In genomic region chr9:88522569-88523334, GRCm38 (mm10) we compare ENCODE assay signal across 8 mouse cellular contexts. TPM values are rescaled to one million over a fixed set of nuclear protein-coding genes. Genes with fewer than 3 reads are reported as not detected.
DNase-seq lines count a peak whose midpoint lies in the region; ATAC-seq and TF ChIP-seq lines count a peak whose summit lies in the region.

No protein-coding gene starts in this region.

- DNase-seq in A20 (ENCODE audit: low read depth, low spot score): peak; percentile 98
- DNase-seq in heart, embryonic 10.5 days (ENCODE audit: low spot score): peak; percentile 99
- DNase-seq in liver: peak; percentile 97
- peak; percentile 98 to 99 for DNase-seq in spleen, postnatal 4 days (ENCODE audit: low spot score in 2 of 2)

- TF ChIP-seq POLR2A in bone marrow macrophage, adult 2 months (IDR thresholded peaks at IDR 0.05; ENCODE audit: borderline replicate concordance, low read depth, low read length): 0 out of 2 replicates have a peak, but pooled peaks have one; percentile 10
- TF ChIP-seq POLR2A in embryonic fibroblast, embryonic 13.5 days (IDR thresholded peaks at IDR 0.05; ENCODE audit: low read depth, low read length): peak; percentile 100

- H3K4me1 ChIP-seq in bone marrow macrophage, adult 2 months (ENCODE audit: control insufficient read depth, insufficient read depth, low read length): peaks cover 2% of the 10 kb centered on the region; the same call in 1 of the 2 replicates
- H3K4me1 ChIP-seq in embryonic fibroblast, embryonic 13.5 days (ENCODE audit: control insufficient read depth, insufficient read depth, low read length): no peaks in the 10 kb centered on the region
- H3K4me1 ChIP-seq in heart, embryonic 10.5 days: 0 out of 2 replicates have a peak, but pooled peaks cover 7% of the 10 kb centered on the region
- H3K4me1 ChIP-seq in kidney, embryonic 15.5 days: peaks cover 15% of the 10 kb centered on the region

- no peaks in the 10 kb centered on the region for H3K9me3 ChIP-seq in heart, embryonic 10.5 days
- no peaks in the 10 kb centered on the region for H3K9me3 ChIP-seq in kidney, embryonic 15.5 days (replicated peaks)

- H3K4me3 ChIP-seq in bone marrow macrophage, adult 2 months (ENCODE audit: insufficient read depth, low read length): peak overlapping the region; percentile 92
- H3K4me3 ChIP-seq in embryonic fibroblast, embryonic 13.5 days (ENCODE audit: insufficient read depth, low read length): peak overlapping the region; percentile 100
- peak overlapping the region; percentile 72 for H3K4me3 ChIP-seq in heart, embryonic 10.5 days
- peak overlapping the region; percentile 75 for H3K4me3 ChIP-seq in kidney, embryonic 15.5 days (replicated peaks)

- no peaks in the 10 kb centered on the region for H3K27me3 ChIP-seq in heart, embryonic 10.5 days (ENCODE audit: insufficient read depth, poor library complexity, severe bottlenecking)
- H3K27me3 ChIP-seq in kidney, embryonic 15.5 days: no peaks in the 10 kb centered on the region

- peaks cover 20% of the 10 kb centered on the region for H3K36me3 ChIP-seq in heart, embryonic 10.5 days
- peaks cover 16% of the 10 kb centered on the region for H3K36me3 ChIP-seq in kidney, embryonic 15.5 days

- peak overlapping the region; percentile 74 for H3K4me2 ChIP-seq in kidney, embryonic 15.5 days

- no peak for TF ChIP-seq CTCF in bone marrow macrophage, adult 2 months (IDR thresholded peaks at IDR 0.05; ENCODE audit: low read depth, low read length)
- TF ChIP-seq CTCF in embryonic fibroblast, embryonic 13.5 days (IDR thresholded peaks at IDR 0.05; ENCODE audit: borderline replicate concordance, insufficient read depth, low read length): peak; percentile 34; the same call in 1 of the 2 replicates

- peak; percentile 93 for ATAC-seq in kidney, embryonic 15.5 days (replicated peaks; ENCODE audit: low FRiP score)
- peak; percentile 94 for ATAC-seq in monocyte, adult 5-6 weeks (replicated peaks; ENCODE audit: insufficient number of reproducible peaks, low FRiP score, low TSS enrichment, poor library complexity, severe bottlenecking)

- H3K27ac ChIP-seq in bone marrow macrophage, adult 2 months (ENCODE audit: insufficient read depth, low read depth, low read length): peak overlapping the region; percentile 78
- peak overlapping the region; percentile 95 for H3K27ac ChIP-seq in embryonic fibroblast, embryonic 13.5 days (ENCODE audit: insufficient read depth, low read length)
- H3K27ac ChIP-seq in heart, embryonic 10.5 days: peak overlapping the region; percentile 94
- H3K27ac ChIP-seq in kidney, embryonic 15.5 days: peak overlapping the region; percentile 94

- WGBS in heart, embryonic 10.5 days: under 1% methylated on average over 69 of the region's 69 CpGs
- WGBS in kidney, embryonic 15.5 days: under 1% methylated on average over 69 of the region's 69 CpGs

- peak overlapping the region; percentile 90 for H3K9ac ChIP-seq in kidney, embryonic 15.5 days

RNA-seq across cellular contexts. Expression of gene Zfp949, which starts 25.1 kb away (rescaled TPM):
- 8.0 and 9.7 TPM in 2 replicates for polyA plus RNA-seq in bone marrow macrophage, adult 2 months (2012; ENCODE audit: insufficient read depth, insufficient read length, missing spikeins)
- 5.3 and 8.8 TPM in 2 replicates for polyA plus RNA-seq in embryonic fibroblast, embryonic 13.5 days (2011; ENCODE audit: insufficient read length, low read depth, missing spikeins)
- polyA plus RNA-seq in heart, embryonic 10.5 days (2016; fragmentation: Nextera tagmentation; extraction: Ambion mirVana): 6.2 and 6.5 TPM in 2 replicates
- 10.7 and 10.8 TPM in 2 replicates for polyA plus RNA-seq in kidney, embryonic 15.5 days (2015; fragmentation: Nextera tagmentation; extraction: Ambion mirVana)
- 11.8 to 19.8 TPM (median 19.2 TPM) in 3 replicates for total RNA-seq in monocyte, adult 5-6 weeks (2017)

RNA-seq across cellular contexts. Expression of gene Syncrip, which starts 40.4 kb away (rescaled TPM):
- 87.7 and 105 TPM in 2 replicates for polyA plus RNA-seq in bone marrow macrophage, adult 2 months (2012; ENCODE audit: insufficient read depth, insufficient read length, missing spikeins)
- 240 and 252 TPM in 2 replicates for polyA plus RNA-seq in embryonic fibroblast, embryonic 13.5 days (2011; ENCODE audit: insufficient read length, low read depth, missing spikeins)
- 78.4 and 96.1 TPM in 2 replicates for polyA plus RNA-seq in heart, embryonic 10.5 days (2016; fragmentation: Nextera tagmentation; extraction: Ambion mirVana)
- polyA plus RNA-seq in kidney, embryonic 15.5 days (2015; fragmentation: Nextera tagmentation; extraction: Ambion mirVana): 103 and 110 TPM in 2 replicates
- total RNA-seq in monocyte, adult 5-6 weeks (2017): 112 to 157 TPM (median 127 TPM) in 3 replicates

RNA-seq across cellular contexts. Expression of gene Trim43a, which starts 57.9 kb away (rescaled TPM):
- polyA plus RNA-seq in bone marrow macrophage, adult 2 months (2012; ENCODE audit: insufficient read depth, insufficient read length, missing spikeins): not detected in 2 replicates
- not detected in 2 replicates for polyA plus RNA-seq in embryonic fibroblast, embryonic 13.5 days (2011; ENCODE audit: insufficient read length, low read depth, missing spikeins)
- polyA plus RNA-seq in heart, embryonic 10.5 days (2016; fragmentation: Nextera tagmentation; extraction: Ambion mirVana): 0.06 and 0.16 TPM in 2 replicates
- polyA plus RNA-seq in kidney, embryonic 15.5 days (2015; fragmentation: Nextera tagmentation; extraction: Ambion mirVana): 0.08 and 0.18 TPM in 2 replicates
- not detected in 3 replicates for total RNA-seq in monocyte, adult 5-6 weeks (2017)

Comparison
In these comparisons a context has a peak if more than half of its experiments do, and no peak if none do; other contexts are left out.
1. Peak in every context shown above with its lines: DNase-seq, ATAC-seq, H3K4me3 ChIP-seq and H3K27ac ChIP-seq.